Mouse (Mus musculus): ENCODE results near the gene Clock. TPM values are rescaled to one million over a fixed set of nuclear protein-coding genes. Genes with fewer than 3 reads are reported as not detected.

The Clock gene
- total RNA-seq (2021): 10 to 100 TPM; 49.8 to 54.8 TPM

GRCm38 (mm10) chr5:76304452-76305341, at the start of gene Clock:
Gene Clock (minus strand): TSS chr5:76304792.
- peak; percentile 92 for DNase-seq

- peak; percentile 8 for DNase-seq
Observed at GRCm38 (mm10) chr5:76351953-76352611, 47.5 kb upstream of the Clock start.

- DNase-seq: no peak
Observed at GRCm38 (mm10) chr5:76351537-76351936, 46.9 kb upstream of the Clock start.

GRCm38 (mm10) chr5:76346137-76346536, 41.5 kb upstream of the Clock start:
- DNase-seq: peak; percentile 6 to 9

GRCm38 (mm10) chr5:76340931-76341330, 36.3 kb upstream of the Clock start:
- DNase-seq: no peak

- DNase-seq: no peak
Observed at GRCm38 (mm10) chr5:76337100-76337499, 32.5 kb upstream of the Clock start.

GRCm38 (mm10) chr5:76333833-76334232, 29.2 kb upstream of the Clock start:
- no peak for DNase-seq

- no peak for DNase-seq
Observed at GRCm38 (mm10) chr5:76330953-76331352, 26.4 kb upstream of the Clock start, which contains the start of gene Pdcl2. Gene Pdcl2 (minus strand): TSS chr5:76331156.

- no peak for DNase-seq
Observed at GRCm38 (mm10) chr5:76327296-76327695, 22.7 kb upstream of the Clock start.

- DNase-seq: no peak
Observed at GRCm38 (mm10) chr5:76325113-76325512, 20.5 kb upstream of the Clock start.

- DNase-seq: no peak
Observed at GRCm38 (mm10) chr5:76321249-76322196, 16.9 kb upstream of the Clock start.

- no peak for DNase-seq
Observed at GRCm38 (mm10) chr5:76308206-76308605, 3.6 kb upstream of the Clock start.

GRCm38 (mm10) chr5:76306261-76306660, 1.7 kb upstream of the Clock start:
- DNase-seq: no peak

- DNase-seq: no peak
Observed at GRCm38 (mm10) chr5:76305616-76306015, 1.0 kb upstream of the Clock start.

- DNase-seq: peak; percentile 55 to 58
Observed at GRCm38 (mm10) chr5:76303745-76304451, 694 bp downstream of the Clock start.

- DNase-seq: no peak
Observed at GRCm38 (mm10) chr5:76303379-76303744, 1.2 kb downstream of the Clock start.

- no peak for DNase-seq
Observed at GRCm38 (mm10) chr5:76302009-76302408, 2.6 kb downstream of the Clock start.

- DNase-seq: no peak
Observed at GRCm38 (mm10) chr5:76289234-76289691, 15.3 kb downstream of the Clock start.

GRCm38 (mm10) chr5:76288256-76288655, 16.3 kb downstream of the Clock start:
- no peak for DNase-seq

- no peak for DNase-seq
Observed at GRCm38 (mm10) chr5:76287062-76287461, 17.5 kb downstream of the Clock start.

- no peak for DNase-seq
Observed at GRCm38 (mm10) chr5:76285699-76286098, 18.9 kb downstream of the Clock start.

- DNase-seq: no peak
Observed at GRCm38 (mm10) chr5:76283890-76284289, 20.7 kb downstream of the Clock start.
